Mouse (Mus musculus): ENCODE measurements around the gene Ccdc27.
A peak's percentile ranks its signal among the peaks of the same experiment; 100 is the strongest.

Gene Ccdc27

DNA sequence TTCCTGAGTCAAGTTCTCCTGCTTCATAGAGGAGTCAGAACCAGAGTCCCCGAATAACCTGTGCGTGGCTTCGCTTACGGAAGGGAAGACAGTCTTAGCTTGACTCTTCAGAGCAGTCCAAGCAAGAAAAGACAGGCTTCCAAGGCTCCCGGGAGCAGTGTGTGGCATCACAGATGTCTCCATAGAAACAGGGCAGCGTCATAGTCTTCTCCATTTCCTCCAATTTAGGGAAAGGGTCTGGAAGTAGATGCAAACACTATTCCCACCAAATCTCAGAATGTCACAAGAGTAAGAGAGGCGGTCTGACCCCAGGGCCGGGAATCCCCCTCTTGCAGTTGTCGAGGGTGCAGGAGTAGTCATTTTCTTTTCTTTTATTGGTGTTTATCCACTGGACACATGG lies at the start of gene Ccdc27:
TSS of gene Ccdc27 (minus strand) at position 101 of the 400 bp plus-strand sequence.
- DNase-seq (ENCODE audit: inconsistent age in 2 of 2, low spot score in 1 of 2) = no peak

DNA sequence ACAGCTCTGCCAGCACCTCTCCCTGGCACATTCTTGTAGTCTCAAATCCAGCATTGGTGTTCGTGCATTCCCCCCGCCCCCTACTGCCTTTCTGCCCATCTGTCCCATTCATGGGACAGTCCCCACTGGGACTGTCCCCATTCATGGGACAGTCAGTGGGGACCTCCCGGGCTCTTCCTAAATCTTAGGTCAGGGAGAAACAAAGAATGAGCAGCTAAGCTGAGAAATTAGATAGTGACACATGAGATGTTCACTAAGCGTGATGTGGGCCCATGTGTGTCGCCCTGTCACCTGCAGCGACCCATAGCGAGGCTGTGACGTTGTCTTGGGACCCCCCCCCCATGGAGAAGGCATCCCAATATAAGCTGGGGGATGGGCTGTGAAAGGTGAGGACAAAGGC lies 48.9 kb upstream of the Ccdc27 start:
- no peak for DNase-seq (ENCODE audit: inconsistent age in 2 of 2, low spot score in 1 of 2)

DNA sequence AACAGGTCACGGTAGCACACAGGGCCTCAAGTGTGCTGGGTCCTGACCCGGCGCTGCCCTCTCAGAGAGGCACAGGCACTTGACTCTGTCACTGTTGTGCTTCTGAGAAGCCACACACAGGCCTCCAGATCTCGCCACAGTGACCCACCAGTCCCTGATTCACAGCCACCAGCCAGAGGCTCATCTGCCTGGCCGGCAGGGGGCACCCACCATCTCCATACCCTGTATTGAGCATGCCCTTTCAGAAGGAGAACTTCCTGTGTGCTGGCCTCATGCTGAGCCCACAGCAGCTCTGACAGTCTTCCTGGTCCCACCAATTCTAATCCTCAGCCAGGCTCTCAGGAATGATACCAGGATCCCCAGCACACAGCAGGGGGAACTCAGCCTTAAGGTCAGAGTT lies 46.7 kb upstream of the Ccdc27 start:
- DNase-seq (ENCODE audit: inconsistent age in 2 of 2, low spot score in 1 of 2) = no peak

DNA sequence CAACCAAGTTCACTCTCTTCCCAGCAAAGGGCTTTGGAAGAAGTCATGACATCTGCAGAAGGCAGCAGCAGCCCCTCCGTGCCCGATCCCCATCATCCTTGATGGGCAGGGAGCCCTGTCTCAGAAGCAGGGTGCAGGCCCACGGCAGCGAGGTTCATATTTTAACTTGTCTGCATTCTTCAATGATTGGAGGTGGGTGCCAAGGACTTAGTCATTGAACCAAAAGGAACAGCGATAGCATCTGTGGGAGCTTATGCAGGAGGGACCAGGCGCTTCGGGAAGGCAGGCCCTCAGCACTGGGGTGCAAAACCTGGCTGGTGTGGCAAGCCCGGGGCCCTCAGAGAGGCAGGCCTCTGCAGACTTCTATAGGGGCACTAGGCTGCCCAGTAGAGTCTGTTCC lies 44.0 kb upstream of the Ccdc27 start:
- no peak for DNase-seq (ENCODE audit: inconsistent age in 2 of 2, low spot score in 1 of 2)

DNA sequence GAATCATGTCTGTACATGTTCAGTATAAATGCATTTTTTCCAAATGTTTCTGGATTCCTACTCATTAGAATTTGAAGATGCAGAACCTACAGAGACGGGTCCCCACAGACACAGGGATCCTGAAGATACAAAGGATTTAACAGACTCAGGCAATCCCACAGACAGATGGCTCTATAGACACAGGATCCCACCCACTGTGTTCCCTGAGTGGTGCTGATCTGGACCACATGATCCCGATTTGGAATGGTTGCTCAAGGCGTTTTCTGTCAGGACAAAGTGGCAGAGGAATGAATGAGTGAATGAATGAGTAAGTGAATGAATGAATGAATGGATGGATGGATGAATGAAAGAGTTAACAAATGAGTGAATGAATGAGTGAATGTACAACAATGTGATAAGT lies 43.4 kb upstream of the Ccdc27 start:
- no peak for DNase-seq (ENCODE audit: inconsistent age in 2 of 2, low spot score in 1 of 2)

DNA sequence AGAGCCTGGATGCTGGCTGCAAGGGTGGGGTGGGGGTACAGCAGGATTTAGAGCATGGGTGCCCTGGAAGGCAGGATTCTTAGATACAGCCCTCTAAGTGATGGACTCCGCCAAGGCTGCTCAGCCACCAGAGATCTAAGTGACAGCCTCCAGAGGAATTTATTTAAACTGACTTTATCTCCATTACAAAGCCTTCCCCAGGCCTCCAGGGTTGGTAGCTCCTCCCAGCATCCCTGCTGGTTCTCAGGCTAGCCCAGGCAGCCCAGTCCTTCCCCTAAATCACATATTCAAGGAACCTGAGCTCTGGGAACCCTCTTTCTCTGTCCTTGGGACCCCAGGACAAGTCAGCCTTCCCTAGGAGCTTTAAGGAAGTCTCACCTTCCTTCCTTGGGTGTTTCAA lies 39.5 kb upstream of the Ccdc27 start:
- no peak for DNase-seq (ENCODE audit: inconsistent age in 2 of 2, low spot score in 1 of 2)

DNA sequence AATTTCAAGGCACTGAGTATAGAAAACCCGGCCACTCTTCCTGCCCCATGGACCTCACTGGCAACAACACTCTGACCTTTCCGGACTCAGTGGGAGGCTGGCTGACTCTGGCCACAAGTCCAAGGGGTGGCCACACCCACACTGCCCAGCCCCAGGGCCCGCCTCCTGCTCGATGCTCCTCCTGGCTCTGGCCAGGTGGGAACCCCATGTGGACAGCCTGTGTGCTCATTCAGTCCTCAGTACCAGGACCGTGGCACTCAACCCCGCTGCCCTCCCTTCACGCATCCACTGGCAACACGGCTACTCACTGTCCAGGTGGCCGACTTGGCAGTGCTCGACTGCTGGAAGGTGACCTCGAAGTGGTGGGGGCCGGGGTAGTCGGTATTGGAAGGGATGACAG lies 38.5 kb upstream of the Ccdc27 start:
- no peak for DNase-seq (ENCODE audit: inconsistent age in 2 of 2, low spot score in 1 of 2)

DNA sequence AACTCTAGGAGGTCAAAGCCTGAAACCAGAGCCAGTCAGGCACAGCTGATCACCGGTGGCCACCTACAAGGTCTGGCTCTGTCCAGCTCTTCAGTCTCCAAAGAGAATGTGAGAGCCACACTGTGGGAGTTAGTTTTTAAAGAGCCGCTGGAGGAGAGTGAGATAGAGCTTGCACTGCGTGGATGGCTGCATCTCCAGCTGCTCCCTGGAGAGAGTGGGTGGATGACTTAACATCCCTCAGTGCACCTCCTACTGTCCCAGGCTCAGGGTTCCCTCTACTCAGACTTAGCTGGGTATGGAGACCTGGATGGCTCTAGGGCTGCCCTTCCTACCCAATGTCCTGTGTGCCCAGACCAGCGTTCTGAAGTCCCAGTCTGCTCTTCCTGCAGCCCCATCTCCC lies 37.7 kb upstream of the Ccdc27 start:
- no peak for DNase-seq (ENCODE audit: inconsistent age in 2 of 2, low spot score in 1 of 2)

DNA sequence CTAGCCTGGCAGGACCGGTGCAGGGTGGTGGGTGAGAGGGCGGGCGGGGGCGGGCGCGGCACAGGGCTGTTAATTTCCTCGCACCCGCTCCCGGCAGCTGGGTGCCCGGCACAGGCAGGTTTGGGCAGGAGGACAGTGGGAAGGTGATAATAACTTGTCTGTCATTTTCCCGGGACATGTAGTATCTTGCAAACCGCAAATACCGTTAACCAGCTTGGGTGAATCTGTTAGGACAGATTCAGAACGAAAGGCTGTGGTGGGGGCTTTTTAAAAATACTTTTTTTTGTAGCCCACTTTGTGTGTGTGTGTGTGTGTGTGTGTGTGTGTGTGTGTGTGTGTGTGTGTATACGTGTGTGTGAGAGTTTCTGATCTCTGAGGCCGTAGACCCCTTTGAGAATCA lies 29.5 kb upstream of the Ccdc27 start:
- DNase-seq (ENCODE audit: inconsistent age in 2 of 2, low spot score in 1 of 2) = no peak

DNA sequence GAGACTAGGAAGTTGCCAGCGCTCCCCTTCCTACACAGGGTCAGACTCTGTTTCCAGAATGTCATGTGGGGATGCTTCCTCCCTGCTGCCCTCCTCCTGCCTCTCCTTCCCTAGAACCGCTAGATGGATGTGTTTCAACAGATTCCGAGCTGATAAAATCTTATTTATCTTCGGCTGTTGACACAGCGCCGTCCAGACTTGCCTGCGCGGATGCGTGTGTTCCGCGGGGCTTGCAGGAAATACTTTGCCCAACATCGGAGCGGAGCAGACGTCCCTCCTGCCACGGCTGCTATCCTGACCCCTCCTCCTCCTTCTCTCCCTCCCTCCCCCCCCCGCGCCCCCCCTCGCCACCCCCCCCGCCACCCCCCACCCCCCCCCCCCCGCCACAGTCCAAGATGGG lies 29.0 kb upstream of the Ccdc27 start:
- no peak for DNase-seq (ENCODE audit: inconsistent age in 2 of 2, low spot score in 1 of 2)

DNA sequence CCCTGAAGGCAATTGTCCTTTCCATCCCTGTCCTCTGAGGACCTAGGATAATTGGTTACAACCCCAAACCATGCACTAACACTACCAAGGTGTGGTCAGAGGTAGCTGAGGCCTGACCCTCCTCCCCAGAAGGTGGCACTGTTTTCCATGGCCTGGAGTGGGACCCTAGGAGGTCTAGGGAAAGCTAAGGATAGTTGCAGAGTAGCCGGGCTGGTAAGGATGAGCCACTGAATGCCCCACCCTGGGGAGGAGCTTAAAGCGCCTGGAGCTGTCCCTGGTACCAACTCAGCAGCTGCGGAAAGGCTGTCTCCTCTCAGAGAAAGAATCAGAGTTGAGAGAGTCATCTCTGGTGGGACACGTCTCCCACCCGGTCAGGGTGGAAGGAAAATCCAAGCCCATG lies 28.4 kb upstream of the Ccdc27 start:
- DNase-seq (ENCODE audit: inconsistent age in 2 of 2, low spot score in 1 of 2) = peak; percentile 11 to 55

DNA sequence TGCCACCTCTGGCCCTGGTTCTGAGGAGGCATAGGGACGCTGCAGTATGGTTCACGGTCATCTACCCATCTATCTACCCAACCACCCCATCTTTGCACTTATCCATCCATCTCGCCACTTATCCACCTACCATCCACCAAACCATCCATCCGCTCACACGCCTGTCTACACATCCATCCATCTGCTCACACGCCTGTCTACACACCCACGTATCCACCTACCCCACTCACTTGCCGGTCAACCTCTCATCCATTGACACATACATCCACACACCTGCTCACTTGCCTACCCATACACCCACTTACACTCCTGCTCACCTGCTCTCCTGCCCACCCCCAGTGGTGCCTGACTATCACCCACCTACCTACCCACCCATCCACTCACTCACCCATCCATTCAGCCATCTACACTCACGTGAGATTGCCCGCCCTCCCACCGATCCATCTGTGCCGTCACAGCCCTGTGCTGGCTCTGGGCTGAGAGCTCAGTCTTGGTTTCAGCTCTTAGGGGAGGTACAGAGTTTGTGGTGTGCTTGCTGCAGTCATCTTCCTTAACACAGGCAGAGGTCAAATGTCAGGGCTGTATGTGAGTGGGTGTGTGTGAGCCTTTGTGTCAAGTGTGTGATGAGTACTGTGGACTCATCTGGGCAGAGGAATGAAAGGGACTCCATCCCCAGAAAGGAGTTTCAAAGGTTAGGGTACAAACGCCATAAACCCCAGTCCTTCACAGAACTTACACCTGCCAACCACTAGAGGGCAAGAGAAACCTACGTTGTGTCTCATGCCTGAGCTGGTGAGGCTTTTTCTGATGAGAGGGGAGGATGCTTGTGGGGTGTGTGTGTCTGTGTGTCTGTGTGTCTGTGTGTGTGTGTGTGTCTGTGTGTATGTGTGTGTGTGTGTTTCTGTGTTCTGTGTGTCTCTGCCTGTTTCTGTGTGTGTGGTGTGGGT lies 22.6 kb upstream of the Ccdc27 start:
- DNase-seq (ENCODE audit: inconsistent age in 2 of 2, low spot score in 1 of 2) = peak in 1 of 2 experiments; percentile 44

DNA sequence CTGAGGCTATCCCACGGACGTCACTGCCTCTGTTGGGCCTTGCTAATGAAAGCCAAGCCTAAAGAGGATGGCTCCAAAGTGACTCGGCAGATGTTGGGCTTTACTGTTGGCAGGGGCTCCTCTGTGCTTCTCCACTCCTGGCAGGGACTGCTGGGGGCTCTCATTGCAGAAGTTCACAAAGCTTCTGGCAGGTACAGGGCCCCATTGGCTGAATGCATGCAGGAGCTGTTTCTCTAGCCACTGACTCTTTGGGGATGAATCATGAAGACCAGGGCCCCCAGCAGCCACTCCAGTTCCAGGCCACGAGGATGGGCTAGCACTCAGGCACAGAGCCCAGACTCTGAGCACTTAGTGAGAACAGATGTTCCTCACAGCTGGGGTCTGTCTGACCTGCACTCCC lies 15.2 kb upstream of the Ccdc27 start:
- DNase-seq (ENCODE audit: inconsistent age in 2 of 2, low spot score in 1 of 2) = no peak

DNA sequence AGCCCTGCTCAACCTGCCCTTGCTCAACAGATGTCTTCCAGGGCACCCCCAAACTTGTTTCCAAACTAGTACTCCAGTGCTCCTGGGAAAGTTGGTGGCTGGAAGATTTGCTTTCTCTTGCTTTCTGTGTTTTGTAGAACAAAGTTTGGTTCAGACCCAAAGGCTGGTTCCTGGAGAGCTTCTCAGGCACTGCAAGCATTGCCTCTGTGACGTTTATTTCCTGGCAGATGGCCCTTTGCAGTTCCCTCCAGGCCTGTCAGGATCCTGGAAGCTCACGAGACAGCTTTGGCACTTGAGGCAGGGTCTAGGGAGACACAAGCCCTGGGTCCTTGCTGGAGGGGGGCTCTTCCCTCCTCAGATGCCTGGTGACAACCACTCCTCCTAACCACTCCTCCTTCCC lies 14.2 kb upstream of the Ccdc27 start:
- DNase-seq (ENCODE audit: inconsistent age in 2 of 2, low spot score in 1 of 2) = no peak

DNA sequence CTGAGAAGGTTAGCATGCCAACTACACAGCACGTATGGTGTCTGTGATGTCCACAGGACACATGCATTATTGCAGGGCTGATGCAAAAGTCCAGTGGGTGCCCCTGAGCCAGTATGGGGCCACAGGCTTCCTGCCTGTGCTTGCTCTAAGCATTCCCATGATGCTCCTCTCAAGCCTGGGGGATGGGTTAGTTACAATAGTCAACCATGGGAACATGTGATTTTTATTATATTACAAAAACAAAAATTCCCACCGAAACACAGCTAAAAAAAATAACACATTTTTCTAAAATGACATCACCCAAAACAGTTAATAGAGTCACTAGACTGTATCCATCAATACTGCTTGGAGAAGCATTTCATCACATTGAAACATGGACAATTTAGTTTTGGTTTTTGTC lies 13.6 kb upstream of the Ccdc27 start:
- no peak for DNase-seq (ENCODE audit: inconsistent age in 2 of 2, low spot score in 1 of 2)

DNA sequence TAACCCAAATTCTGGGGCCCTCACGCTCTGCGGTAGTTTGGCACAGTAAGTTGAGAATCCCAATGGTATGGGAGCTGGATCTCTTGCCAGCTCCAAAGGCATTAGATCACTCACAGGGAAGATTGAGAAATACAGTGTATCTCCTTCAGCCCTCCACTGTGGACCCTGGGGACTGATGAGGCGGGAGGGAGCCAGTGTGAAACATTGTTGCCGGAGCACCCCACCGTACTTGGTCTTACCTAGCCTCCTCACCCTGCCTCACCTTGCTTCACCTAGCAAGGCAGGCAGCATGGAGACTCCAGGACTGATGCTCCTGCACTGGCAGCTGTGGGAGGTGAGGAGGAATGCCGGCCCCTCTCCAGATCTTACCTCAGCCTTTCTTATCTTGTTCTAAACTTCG lies 13.0 kb upstream of the Ccdc27 start:
- DNase-seq (ENCODE audit: inconsistent age in 2 of 2, low spot score in 1 of 2) = no peak

DNA sequence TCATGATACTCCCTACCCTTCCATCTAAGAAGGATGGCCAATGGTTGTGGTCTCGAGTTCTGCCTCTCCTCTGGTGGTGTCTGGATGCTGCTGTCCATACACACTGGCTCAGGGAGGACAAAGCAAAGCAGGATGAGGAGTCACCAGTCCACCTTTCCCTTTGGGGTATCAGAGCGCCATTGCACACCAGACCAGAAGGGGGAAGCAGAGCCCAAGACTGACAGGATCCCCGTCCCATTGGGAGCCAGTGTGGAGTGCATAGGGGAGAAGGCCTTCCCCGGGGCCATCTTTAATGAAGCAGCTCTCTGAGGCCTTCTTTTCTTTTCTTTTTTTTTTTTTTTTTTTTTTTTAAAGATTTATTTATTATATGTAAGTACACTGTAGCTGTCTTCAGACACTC lies 10.6 kb upstream of the Ccdc27 start:
- no peak for DNase-seq (ENCODE audit: inconsistent age in 2 of 2, low spot score in 1 of 2)

DNA sequence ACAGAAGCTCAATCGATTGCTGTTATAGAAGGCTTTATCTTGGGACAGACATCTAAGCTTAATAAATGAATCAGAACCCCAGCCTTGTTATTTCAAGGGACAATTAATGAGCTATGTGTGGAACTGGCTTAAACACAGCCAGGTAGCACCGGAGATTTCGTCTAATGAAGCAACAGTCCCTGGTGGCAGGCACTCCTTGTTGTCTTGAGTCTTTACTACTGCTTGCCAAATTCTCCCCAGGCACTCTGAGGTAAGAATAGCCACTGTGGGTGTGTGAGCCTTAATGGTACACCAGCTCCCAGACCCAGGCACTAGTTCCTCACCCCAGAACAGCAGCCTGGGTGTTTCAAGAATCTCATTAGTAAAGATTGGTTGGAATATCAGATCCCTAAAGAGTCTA lies 8.9 kb upstream of the Ccdc27 start:
- no peak for DNase-seq (ENCODE audit: inconsistent age in 2 of 2, low spot score in 1 of 2)

DNA sequence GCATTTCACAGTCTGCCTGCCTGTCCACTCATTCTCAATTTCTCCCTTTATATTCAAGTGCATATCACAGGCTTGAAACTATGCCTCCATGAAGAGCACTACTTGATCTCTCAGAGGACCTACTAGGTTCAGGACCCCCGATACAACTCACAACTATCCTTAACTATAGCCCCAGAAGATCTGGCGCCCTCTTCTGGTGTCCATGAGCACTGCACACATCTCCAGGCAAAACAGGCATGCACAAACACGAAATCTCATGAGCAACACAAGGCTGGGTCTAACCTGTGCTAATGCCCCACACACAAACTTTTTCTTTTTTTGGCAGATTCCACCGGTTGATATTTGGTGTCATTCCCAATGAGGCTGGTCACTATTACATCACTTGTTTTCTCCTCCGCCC lies 3.4 kb upstream of the Ccdc27 start:
- no peak for DNase-seq (ENCODE audit: inconsistent age in 2 of 2, low spot score in 1 of 2)

DNA sequence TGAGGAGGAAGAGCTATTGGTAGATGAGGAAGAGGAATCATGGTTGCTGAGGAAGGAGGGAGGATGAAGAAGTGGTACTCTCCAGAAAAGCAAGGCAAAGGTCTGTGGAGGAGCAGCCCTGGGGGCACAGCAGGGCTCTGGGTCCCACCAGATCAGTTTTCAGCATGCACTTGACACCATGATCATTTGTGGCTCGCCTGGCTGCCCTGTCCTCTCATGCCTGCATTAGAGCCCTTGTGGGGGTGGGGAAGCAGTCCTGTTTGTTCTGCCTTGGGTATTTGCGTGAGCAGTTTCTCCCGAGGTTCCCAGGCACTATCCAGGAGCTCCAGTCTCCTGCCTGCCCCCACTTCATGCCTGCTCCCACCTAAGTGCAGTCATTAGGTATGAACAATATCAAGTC lies 5.4 kb downstream of the Ccdc27 start:
- no peak for DNase-seq (ENCODE audit: inconsistent age in 2 of 2, low spot score in 1 of 2)

DNA sequence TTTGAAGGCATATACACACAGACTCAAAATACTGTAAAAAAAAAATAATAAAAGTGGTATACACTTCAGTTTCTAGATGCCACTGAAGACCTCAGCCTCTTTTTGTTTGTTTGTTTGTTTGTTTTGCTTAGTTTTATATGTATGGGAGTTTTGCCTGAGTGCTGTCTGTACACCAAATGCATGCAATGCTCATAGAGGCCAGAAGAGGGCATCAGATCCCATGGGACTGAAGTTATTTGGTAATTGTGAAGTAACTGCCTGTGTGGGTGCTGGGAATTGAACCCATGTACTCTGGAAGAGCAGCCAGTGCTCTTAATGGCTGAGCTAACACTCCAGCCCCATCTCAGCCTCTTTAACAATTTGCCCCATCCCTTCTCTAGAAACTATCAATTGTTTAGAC lies 13.8 kb downstream of the Ccdc27 start:
- no peak for DNase-seq (ENCODE audit: inconsistent age in 2 of 2, low spot score in 1 of 2)

DNA sequence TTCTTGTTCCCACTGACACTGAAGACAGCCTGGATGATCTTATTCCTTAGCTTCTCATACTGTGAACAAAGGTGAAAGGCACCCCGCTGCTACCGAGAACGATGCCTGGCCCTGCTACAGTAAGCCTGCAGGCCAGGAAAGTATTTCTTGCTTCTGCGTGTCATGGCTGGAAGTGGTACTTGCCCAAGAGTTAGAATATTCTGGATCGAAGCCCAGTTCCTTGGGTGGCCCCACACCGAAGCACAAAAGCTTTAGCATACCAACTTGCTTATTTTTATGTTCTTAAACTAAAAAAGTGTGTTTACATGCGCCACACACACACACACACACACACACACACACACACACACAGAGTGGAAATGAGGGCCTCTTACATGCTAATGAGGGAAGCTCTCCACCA lies 14.4 kb downstream of the Ccdc27 start:
- no peak for DNase-seq (ENCODE audit: inconsistent age in 2 of 2, low spot score in 1 of 2)

DNA sequence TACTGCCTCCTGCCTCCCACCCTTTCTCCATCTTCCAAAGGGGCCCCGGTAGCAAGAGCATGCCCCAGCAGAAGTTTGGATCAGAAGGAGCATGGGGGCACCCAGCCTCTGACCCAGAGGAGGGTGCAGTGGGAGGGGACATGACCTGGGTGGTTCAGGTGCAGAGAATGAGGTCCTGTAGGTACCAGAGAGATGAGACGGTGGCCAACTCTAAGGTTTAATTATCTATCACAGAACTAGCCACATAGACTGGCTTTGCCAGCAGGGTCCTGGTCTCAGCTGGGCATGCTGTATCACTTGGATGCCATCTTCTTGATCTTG lies 16.1 kb downstream of the Ccdc27 start:
- DNase-seq (ENCODE audit: inconsistent age in 2 of 2, low spot score in 1 of 2) = no peak

Data from adrenal gland, adult (tissue).